Mouse (Mus musculus) kidney, adult 2 months (tissue): ENCODE measurements around the gene 4930539E08Rik.

Experiments used
- CTCF ChIP-seq: fragments of 200-500 bp; conservative IDR thresholded peaks from 2 replicates; pipeline ENCODE4 v1.5.1; 2011; ENCODE audit warnings: low read depth, mild to moderate bottlenecking, control low read depth, low read length, moderate library complexity, mixed read lengths; ENCODE audit not compliant: insufficient read depth, insufficient read length
- POLR2A ChIP-seq: fragments of 200-500 bp; IDR thresholded peaks from one replicate; pipeline ENCODE4 v1.6.1; 2011; ENCODE audit warnings: low read depth, low read length, control low read depth

DNA sequence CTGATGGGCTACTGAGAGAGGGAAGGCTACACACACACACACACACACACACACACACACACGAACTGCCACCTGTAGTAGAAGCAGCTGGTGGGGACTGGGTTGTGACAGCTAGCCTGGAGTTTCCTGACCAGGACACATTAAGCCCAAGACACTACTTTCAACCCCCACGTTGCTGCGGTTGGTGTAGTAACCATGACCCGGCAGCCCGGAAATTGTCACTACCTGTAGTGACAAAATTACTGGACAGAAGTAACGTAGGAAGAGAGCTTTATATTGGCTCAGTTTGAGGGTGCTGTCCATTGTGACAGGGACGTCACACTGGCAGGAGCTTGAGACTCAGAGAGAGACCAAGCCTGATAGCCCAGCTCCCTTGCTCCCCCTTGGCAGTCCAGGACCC lies 42.8 kb downstream of the 4930539E08Rik start:
- TF ChIP-seq CTCF (no peak), POLR2A (no peak)
